Mouse (Mus musculus) heart, postnatal 14 days (tissue): ENCODE measurements at regions not wholly inside any gene's neighbourhood (a gene's known extent, or its start where the extent isn't known, plus 50 kb on each side); places are given as distances from the start of the nearest gene placed in this dataset.

Source experiments
- DNase-seq, 2 experiments: peaks; one replicate each; pipeline ENCODE4 v3.0.0; 2021 to 2022
- intact Hi-C: fragments of 180-260 bp; cut with DNase I; formaldehyde crosslinking; loops from one replicate; pipeline ENCODE4 v1.15.1; 2025

DNA sequence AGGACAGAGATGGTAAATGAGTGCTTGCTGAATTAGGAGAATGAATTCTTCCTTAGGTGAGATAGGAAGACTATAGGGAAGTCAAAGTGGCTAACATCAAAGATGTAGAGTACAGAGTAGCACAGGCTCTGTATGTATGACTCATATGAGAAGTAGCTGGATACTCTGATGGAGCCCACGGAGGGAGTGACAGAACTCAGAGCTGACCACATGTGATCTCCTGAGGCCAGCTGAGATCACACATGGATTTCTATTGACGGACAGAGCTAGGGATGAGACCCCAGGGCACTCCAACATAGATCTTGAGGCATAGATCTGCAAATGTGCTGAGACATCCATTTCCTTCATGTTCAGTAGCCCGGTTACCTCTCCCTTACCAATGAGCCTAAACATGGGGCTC is 66.0 kb downstream of the Cops8 start:
- DNase-seq = no peak
- intact Hi-C loops = no loop called here

GRCm38 (mm10) chr1:90669237-90669636 is 66.5 kb downstream of the Cops8 start:
- DNase-seq = no peak
- intact Hi-C loops = no loop called here

- intact Hi-C loops = no loop called here
- no peak for DNase-seq
Observed at GRCm38 (mm10) chr1:90670346-90670745, 67.6 kb downstream of the Cops8 start.

GRCm38 (mm10) chr1:90673751-90674150 is 71.0 kb downstream of the Cops8 start:
- no peak for DNase-seq
- intact Hi-C loops = no loop called here

- intact Hi-C loops = no loop called here
- DNase-seq = peak; percentile 74
Observed at GRCm38 (mm10) chr1:90676192-90677006, 73.6 kb downstream of the Cops8 start.

- intact Hi-C loops = no loop called here
- no peak for DNase-seq
Observed at GRCm38 (mm10) chr1:90677188-90677587, 74.4 kb downstream of the Cops8 start.

GRCm38 (mm10) chr1:90677651-90678201 is 74.9 kb downstream of the Cops8 start:
- intact Hi-C loops = no loop called here
- DNase-seq = no peak

GRCm38 (mm10) chr1:90678416-90678815 is 75.6 kb downstream of the Cops8 start:
- intact Hi-C loops = no loop called here
- no peak for DNase-seq

DNA sequence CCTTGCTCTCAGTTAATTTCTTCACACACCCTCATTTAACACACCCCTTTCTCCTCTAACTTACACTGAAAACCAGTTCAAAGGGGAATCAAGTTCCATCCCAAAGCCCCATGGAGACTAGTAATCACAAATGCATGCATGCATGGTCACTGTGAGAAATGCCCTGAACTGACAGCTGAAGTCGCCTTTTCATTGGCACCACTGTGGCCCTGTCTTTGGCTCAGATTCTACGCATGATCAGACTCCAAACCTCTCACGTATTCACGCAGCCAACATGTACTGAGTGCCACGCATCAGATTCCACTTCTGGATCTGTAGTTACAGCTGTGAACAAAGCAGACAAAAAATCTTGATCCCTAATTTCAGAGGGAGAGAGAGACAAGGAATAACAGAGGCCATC is 85.3 kb downstream of the Cops8 start:
- no peak for DNase-seq
- intact Hi-C loops = no loop called here

DNA sequence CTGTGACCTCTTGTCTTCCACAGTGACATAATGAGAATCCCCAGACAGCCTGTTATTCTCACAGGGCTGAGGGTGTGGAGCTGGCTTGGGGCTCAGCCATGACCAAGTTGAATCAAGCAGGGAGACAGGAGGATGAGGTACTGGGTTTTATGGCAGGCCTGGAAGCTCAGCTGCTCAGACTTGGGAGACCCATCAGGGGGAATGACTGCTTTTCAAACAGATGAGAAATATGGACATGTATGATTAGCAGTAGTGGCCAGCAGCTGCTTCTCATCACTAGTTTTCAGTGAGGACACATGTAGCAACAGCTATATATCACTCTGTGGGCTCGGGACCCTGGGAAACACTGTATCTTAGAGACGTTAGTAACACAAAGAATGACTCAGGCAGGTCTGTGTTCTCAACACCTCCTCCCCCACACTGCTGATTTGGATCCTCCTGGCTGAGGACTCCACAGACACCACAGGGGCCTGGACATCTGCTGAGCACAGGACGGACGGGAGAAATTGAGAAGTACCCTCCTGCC is 87.9 kb downstream of the Cops8 start:
- intact Hi-C loops = no loop called here
- DNase-seq = peak; percentile 24 to 55

DNA sequence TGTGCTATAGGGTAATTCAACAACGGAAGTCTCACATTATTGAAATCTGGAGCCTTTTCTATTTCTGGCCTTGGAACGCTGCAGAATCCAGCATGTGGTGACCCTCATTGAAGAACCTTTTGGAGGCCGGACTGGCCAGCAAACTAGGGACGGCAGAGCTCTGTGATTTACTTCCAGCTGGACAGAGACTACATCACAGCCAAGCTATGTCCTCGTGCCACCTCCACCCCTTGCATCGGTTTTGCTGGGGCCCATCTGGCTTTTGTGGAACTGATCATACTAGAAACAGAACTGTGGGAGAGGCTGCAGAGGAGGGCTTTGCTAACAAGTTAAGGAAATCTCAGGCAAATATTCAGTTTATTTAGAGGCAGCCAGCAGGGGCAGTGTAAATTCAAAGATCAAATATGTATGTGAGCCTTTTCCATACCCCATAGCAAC is 88.4 kb downstream of the Cops8 start:
- intact Hi-C loops = no loop called here
- DNase-seq = peak; percentile 26 to 52

DNA sequence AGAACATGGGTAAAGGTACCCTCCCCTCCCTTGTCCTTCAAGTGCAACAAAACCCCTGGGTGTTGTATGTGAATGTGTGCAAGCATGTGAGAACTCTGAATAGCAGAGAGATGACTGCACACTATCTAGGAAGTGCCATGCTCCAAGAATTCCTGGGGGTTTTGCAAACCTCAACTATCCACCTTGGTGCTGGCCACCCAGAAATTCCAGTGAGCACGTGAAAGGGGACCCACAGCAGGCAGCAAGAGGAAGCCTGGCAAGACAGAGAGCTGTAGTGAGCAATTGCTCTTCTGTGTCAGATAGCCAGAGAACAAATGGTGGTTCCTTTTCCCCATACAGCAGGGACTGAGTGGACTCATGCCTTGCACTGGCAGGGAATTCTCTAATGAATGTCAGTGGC is 90.1 kb downstream of the Cops8 start:
- no peak for DNase-seq
- intact Hi-C loops = no loop called here

- intact Hi-C loops = no loop called here
- DNase-seq = no peak
Observed at GRCm38 (mm10) chr1:90694761-90695160, 92.0 kb downstream of the Cops8 start.

GRCm38 (mm10) chr1:90695166-90695749 is 92.5 kb downstream of the Cops8 start:
- intact Hi-C loops = no loop called here
- no peak for DNase-seq

GRCm38 (mm10) chr1:90696000-90696399 is 93.2 kb downstream of the Cops8 start:
- DNase-seq = no peak
- intact Hi-C loops = no loop called here

DNA sequence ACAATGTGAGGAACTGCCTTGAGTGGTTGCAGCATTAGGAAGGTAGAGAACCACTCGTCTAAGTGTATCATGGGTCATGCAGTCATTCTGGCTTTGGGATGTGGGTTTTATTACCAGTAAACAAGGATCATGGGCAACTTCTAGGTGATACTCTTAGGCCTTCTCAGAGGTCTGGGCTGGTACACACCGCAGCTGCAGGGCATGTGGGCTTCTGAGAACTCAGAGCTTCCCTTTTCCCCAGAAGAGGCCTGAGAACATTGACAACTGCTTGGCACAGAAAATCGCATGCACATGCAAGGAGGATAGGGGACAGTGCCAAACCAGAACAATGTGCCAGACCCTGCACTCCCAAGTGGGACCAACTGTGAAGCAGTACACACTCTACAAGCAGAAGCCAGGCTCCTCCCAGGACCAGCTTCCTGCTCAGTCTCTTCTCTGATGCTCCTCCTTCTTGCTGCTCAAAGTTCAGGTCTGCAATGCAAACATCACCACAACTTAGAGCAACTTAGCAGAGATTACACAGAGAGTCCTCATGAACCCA is 94.3 kb downstream of the Cops8 start:
- intact Hi-C loops = no loop called here
- no peak for DNase-seq

- no peak for DNase-seq
- intact Hi-C loops = no loop called here
Observed at GRCm38 (mm10) chr1:90698618-90699017, 95.8 kb downstream of the Cops8 start.

- intact Hi-C loops = no loop called here
- DNase-seq = no peak
Observed at GRCm38 (mm10) chr1:90701756-90702155, 99.0 kb downstream of the Cops8 start.

DNA sequence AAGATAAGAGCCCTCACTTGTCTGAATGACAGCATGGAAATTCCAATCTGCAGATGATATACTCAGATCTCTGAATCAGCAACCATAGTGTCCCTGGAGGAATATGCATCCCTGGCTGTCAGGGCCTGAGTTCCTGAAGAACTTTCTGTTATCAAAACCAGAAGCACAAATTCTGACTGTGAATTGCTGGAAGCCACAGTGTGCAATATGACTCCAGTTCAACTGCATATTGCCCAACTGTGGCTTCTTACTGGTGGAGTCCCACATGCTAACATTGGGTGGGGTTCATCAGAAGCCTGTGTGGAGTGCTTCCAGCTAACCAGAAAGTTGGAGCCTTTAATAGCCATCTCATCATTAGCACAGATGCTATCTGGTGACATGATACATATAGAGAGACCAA is 103.6 kb downstream of the Cops8 start:
- intact Hi-C loops = no loop called here
- DNase-seq = no peak

GRCm38 (mm10) chr1:90709761-90710160 is 107.0 kb downstream of the Cops8 start:
- intact Hi-C loops = no loop called here
- no peak for DNase-seq

DNA sequence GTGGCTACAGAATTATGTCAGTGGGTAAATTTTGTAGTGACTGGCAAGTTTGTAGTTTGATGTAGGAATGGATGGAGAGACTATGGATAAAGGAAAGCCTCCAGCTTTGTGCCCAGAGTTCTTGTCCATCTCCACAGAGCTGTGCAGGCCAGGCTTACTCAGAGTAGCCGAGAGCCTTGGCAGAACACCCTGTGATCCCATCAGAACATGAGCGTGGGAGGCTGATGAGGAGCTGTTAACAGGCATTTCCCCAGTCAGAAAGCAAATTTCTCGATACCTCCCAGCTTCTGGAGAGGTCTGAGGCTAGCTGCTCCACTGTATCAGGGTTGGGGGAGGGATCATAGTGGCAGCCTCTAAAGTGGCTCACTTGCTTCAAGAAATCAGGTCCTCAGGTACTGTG is 107.8 kb downstream of the Cops8 start:
- DNase-seq = peak; percentile 40 to 42
- intact Hi-C loops = no loop called here
